Mouse (Mus musculus) layer of hippocampus, adult 6 months (tissue): ENCODE measurements around the gene Olfr554. TPM values are rescaled to one million over a fixed set of nuclear protein-coding genes. Genes with fewer than 3 reads are reported as not detected.

Source experiments
- long read RNA-seq, 2 experiments: library from polyadenylated mRNA; unstranded; transcript quantifications; one replicate each; pipeline ENCODE4 v2.0.0; 2019 to 2020
- polyA plus RNA-seq: library from polyadenylated mRNA; unstranded; fragments of <200 nt; fragmentation: Nextera tagmentation; gene quantifications from 2 replicates; pipeline ENCODE4 v1.2.3, GENCODE M21; 2021

The Olfr554 gene
- polyA plus RNA-seq, result not detected in 2 replicates
- long read RNA-seq, experiment 1, result 0 reads
- long read RNA-seq, experiment 2, result 0 reads

GRCm38 (mm10) chr7:102638132-102638531 is at the start of gene Olfr554:
Gene Olfr554, plus strand, starts transcription at chr7:102638432.

GRCm38 (mm10) chr7:102591786-102592185 is 46.4 kb upstream of the Olfr554 start, which contains the start of gene Olfr551:
Gene Olfr551, minus strand, starts transcription at chr7:102591886.

DNA sequence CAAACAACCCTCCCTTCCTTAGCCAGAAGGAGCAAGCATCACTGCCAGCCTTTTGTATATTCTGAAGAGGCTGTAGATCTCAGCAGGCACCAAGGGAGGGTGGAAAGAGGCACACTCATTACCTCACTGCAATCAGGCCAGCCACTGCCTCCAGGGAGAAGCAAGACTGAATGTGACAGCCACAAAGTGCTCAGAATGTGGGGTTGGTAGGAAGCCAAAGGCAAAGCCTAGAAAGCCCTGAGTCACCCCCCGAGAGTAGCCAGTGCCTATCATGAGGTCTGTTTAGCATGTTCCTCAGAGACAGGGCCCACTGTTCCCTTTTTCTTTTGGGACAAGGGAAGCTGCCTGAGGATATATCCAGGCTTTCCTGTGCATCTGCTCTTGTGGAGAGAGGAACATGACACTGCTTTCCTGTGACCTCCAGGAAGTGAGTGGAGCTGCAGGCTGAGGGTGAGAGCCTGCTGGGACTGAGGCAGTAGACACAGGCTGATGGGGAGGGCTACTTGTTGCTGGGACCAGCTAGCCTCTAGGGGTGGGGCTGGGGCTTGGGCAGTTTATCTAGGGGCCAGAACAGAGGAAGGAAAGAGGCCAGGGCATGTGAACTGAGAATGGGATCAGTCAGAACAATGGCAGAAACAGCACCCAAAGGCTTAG is 40.7 kb upstream of the Olfr554 start, which contains the start of gene Olfr552:
TSS of gene Olfr552 (plus strand) at position 393 of the 654 bp plus-strand sequence.

GRCm38 (mm10) chr7:102618118-102618517 is 20.1 kb upstream of the Olfr554 start, which contains the start of gene Olfr553:
Gene Olfr553, minus strand, starts transcription at chr7:102618218.

GRCm38 (mm10) chr7:102658523-102658922 is 20.3 kb downstream of the Olfr554 start, which contains the start of gene Olfr555:
Gene Olfr555, plus strand, starts transcription at chr7:102658823.

DNA sequence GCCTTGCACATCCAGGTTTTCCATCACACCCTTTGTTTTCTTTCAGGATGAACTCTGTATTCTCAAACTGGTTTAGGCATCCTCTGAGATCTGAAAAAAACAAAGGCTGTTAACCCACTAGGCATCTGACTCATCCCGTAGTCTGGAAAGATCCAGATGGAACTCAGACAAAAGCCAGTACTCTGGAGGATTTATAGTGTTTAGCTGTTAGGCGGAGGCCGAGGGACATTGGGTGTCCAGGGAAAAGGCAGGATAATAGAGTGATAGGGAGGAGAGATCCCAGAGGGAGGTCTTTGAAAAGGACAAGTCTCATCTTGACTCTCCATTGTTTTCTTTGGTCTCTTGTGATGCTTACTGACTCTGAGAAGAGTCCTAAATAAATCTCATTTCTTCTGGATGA is 26.4 kb downstream of the Olfr554 start, which contains the start of gene Olfr556:
TSS of gene Olfr556 (plus strand) at position 301 of the 400 bp plus-strand sequence.

DNA sequence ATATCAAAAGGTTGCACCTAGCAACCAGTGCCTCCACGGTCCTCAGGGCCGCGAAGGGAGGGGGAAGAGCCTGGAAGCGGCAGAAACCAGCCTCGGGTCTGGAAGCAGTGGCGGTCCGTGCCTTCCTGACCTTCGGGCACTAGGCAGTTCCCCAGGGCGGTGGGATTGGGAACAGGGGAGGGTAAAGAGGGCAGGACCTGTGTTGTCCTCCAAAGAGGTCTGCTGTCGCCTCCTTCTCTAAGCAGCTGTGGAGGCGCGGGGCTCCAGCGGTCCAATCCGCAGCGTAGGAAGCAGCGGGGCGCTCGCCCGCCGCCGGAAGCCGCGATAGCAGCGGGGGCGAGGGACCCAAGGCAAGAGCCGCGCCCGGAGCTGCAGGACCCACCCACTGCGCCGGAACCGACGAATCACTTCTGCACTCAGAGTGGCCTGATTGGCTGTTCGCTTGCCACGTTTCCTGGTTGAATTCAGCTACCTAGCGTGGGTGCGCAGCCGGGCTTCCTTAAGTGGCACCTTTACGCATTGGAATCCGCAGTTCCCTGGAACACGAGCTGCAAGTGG is 48.8 kb downstream of the Olfr554 start, which contains the start of gene Trim68:
TSS of gene Trim68 (minus strand) at position 384 of the 558 bp plus-strand sequence.

Other genes starting within 250 kb of the Olfr554 start
- 8.8 and 8.9 TPM in 2 replicates for gene Rrm1, start 196.7 kb upstream of the Olfr554 start, polyA plus RNA-seq
- not detected in 2 replicates for gene Olfr543, start 156.8 kb upstream of the Olfr554 start, polyA plus RNA-seq
- not detected in 2 replicates for gene Olfr544, start 150.1 kb upstream of the Olfr554 start, polyA plus RNA-seq
- not detected in 2 replicates for gene Olfr545, start 138.9 kb upstream of the Olfr554 start, polyA plus RNA-seq
- gene Olfr547, start 103.7 kb upstream of the Olfr554 start, polyA plus RNA-seq, result not detected in 2 replicates
- gene Olfr548-ps1, start 97.5 kb upstream of the Olfr554 start, polyA plus RNA-seq, result not detected in 2 replicates
- not detected in 2 replicates for gene Olfr549, start 88.6 kb upstream of the Olfr554 start, polyA plus RNA-seq
- 0.54 and 0.67 TPM in 2 replicates for gene Trim21, start 72.9 kb upstream of the Olfr554 start, polyA plus RNA-seq
- gene Olfr550, start 67.0 kb upstream of the Olfr554 start, polyA plus RNA-seq, result 1.9 and 2.1 TPM in 2 replicates
- not detected in 2 replicates for gene Olfr551, start 46.5 kb upstream of the Olfr554 start, polyA plus RNA-seq
- gene Olfr552, start 40.7 kb upstream of the Olfr554 start, polyA plus RNA-seq, result not detected in 2 replicates
- not detected in 2 replicates for gene Olfr553, start 20.2 kb upstream of the Olfr554 start, polyA plus RNA-seq
- not detected in 2 replicates for gene Olfr555, start 20.4 kb downstream of the Olfr554 start, polyA plus RNA-seq
- gene Olfr556, start 26.5 kb downstream of the Olfr554 start, polyA plus RNA-seq, result not detected in 2 replicates
- gene Trim68, start 48.9 kb downstream of the Olfr554 start, polyA plus RNA-seq, result 2.1 and 2.6 TPM in 2 replicates
- not detected in 2 replicates for gene Olfr557, start 57.5 kb downstream of the Olfr554 start, polyA plus RNA-seq
- 0.10 and 0.13 TPM in 2 replicates for gene Olfr558, start 63.8 kb downstream of the Olfr554 start, polyA plus RNA-seq
- not detected in 2 replicates for gene Olfr33, start 80.6 kb downstream of the Olfr554 start, polyA plus RNA-seq
- gene Olfr559, start 89.1 kb downstream of the Olfr554 start, polyA plus RNA-seq, result not detected in 2 replicates
- gene Olfr560, start 120.9 kb downstream of the Olfr554 start, polyA plus RNA-seq, result not detected in 2 replicates
- gene Olfr78, start 121.0 kb downstream of the Olfr554 start, polyA plus RNA-seq, result not detected in 2 replicates
- not detected in 2 replicates for gene Olfr561, start 132.8 kb downstream of the Olfr554 start, polyA plus RNA-seq
- not detected in 2 replicates for gene Olfr564, start 165.0 kb downstream of the Olfr554 start, polyA plus RNA-seq
- gene Olfr566, start 220.3 kb downstream of the Olfr554 start, polyA plus RNA-seq, result not detected in 2 replicates
- gene Olfr568, start 238.7 kb downstream of the Olfr554 start, polyA plus RNA-seq, result not detected in 2 replicates